Mouse (Mus musculus): ENCODE measurements around the gene Brd7. TPM values are rescaled to one million over a fixed set of nuclear protein-coding genes. Genes with fewer than 3 reads are reported as not detected.

The Brd7 gene
- total RNA-seq, 1 experiment, result 45.5 TPM

GRCm38 (mm10) chr8:88359959-88360358 is 2.0 kb downstream of the Brd7 start:
- Histone ChIP-seq H3K4me3 (ENCODE audit: insufficient read depth in 1 of 2, low read depth in 1 of 2, low read length in 2 of 2, poor library complexity in 1 of 2, severe bottlenecking in 1 of 2) (no peak overlapping the region), H3K9me3 (ENCODE audit: control insufficient read depth, insufficient read depth, low read depth, low read length) (no peaks in the 10 kb centered on the region), H3K36me3 (ENCODE audit: control insufficient read depth, insufficient read depth, low read length, poor library complexity, severe bottlenecking) (peaks cover 18% of the 10 kb centered on the region), H3K4me1 (ENCODE audit: control insufficient read depth in 2 of 2, insufficient read depth in 2 of 2, low read length in 2 of 2, poor library complexity in 1 of 2) (no peaks in the 10 kb centered on the region), H3K27ac (ENCODE audit: insufficient read depth, low read depth, low read length, poor library complexity, severe bottlenecking) (no peak overlapping the region), H3K9ac (ENCODE audit: insufficient read depth, low read depth, low read length, poor library complexity, severe bottlenecking) (no peak overlapping the region)
- TF ChIP-seq HCFC1 (IDR thresholded peaks at IDR 0.05; ENCODE audit: borderline replicate concordance, insufficient read depth, low read length), result no peak
- TF ChIP-seq ZC3H11A (IDR thresholded peaks at IDR 0.05; ENCODE audit: borderline replicate concordance, low read depth, low read length), result no peak
- TF ChIP-seq ZNF384 (IDR thresholded peaks at IDR 0.05; ENCODE audit: low read depth, low read length), result no peak
- TF ChIP-seq MAFK (IDR thresholded peaks at IDR 0.05; ENCODE audit: insufficient read depth, low read depth, low read length), result no peak
- no peak for TF ChIP-seq CHD2 (IDR thresholded peaks at IDR 0.05; ENCODE audit: low read depth, low read length)
- no peak for DNase-seq (ENCODE audit: low read depth, low spot score)
- in situ Hi-C loops (cut with MboI; ENCODE audit: low sequenced_read_pairs in 2 of 2, unreplicated experiment in 2 of 2), result no loop called here

GRCm38 (mm10) chr8:88357946-88358345 is 4.0 kb downstream of the Brd7 start:
- Histone ChIP-seq H3K36me3 (ENCODE audit: control insufficient read depth, insufficient read depth, low read length, poor library complexity, severe bottlenecking) (peaks cover 24% of the 10 kb centered on the region), H3K27ac (ENCODE audit: insufficient read depth, low read depth, low read length, poor library complexity, severe bottlenecking) (no peak overlapping the region), H3K9me3 (ENCODE audit: control insufficient read depth, insufficient read depth, low read depth, low read length) (no peaks in the 10 kb centered on the region), H3K4me3 (ENCODE audit: insufficient read depth in 1 of 2, low read depth in 1 of 2, low read length in 2 of 2, poor library complexity in 1 of 2, severe bottlenecking in 1 of 2) (no peak overlapping the region), H3K9ac (ENCODE audit: insufficient read depth, low read depth, low read length, poor library complexity, severe bottlenecking) (no peak overlapping the region), H3K4me1 (ENCODE audit: control insufficient read depth in 2 of 2, insufficient read depth in 2 of 2, low read length in 2 of 2, poor library complexity in 1 of 2) (no peaks in the 10 kb centered on the region)
- no peak for DNase-seq (ENCODE audit: low read depth, low spot score)
- in situ Hi-C loops (cut with MboI; ENCODE audit: low sequenced_read_pairs in 2 of 2, unreplicated experiment in 2 of 2), result no loop called here
- TF ChIP-seq ZC3H11A (IDR thresholded peaks at IDR 0.05; ENCODE audit: borderline replicate concordance, low read depth, low read length), result no peak
- no peak for TF ChIP-seq ZNF384 (IDR thresholded peaks at IDR 0.05; ENCODE audit: low read depth, low read length)
- no peak for TF ChIP-seq HCFC1 (IDR thresholded peaks at IDR 0.05; ENCODE audit: borderline replicate concordance, insufficient read depth, low read length)
- no peak for TF ChIP-seq CHD2 (IDR thresholded peaks at IDR 0.05; ENCODE audit: low read depth, low read length)

GRCm38 (mm10) chr8:88357226-88357933 is 4.6 kb downstream of the Brd7 start:
- in situ Hi-C loops (cut with MboI; ENCODE audit: low sequenced_read_pairs in 2 of 2, unreplicated experiment in 2 of 2), result no loop called here
- no peak overlapping the region for H3K9ac ChIP-seq (ENCODE audit: insufficient read depth, low read depth, low read length, poor library complexity, severe bottlenecking)
- no peak for TF ChIP-seq HCFC1 (IDR thresholded peaks at IDR 0.05; ENCODE audit: borderline replicate concordance, insufficient read depth, low read length)
- TF ChIP-seq CHD2 (IDR thresholded peaks at IDR 0.05; ENCODE audit: low read depth, low read length), result no peak
- TF ChIP-seq MAFK (IDR thresholded peaks at IDR 0.05; ENCODE audit: insufficient read depth, low read depth, low read length), result no peak
- no peak for TF ChIP-seq ZNF384 (IDR thresholded peaks at IDR 0.05; ENCODE audit: low read depth, low read length)
- no peak for TF ChIP-seq ZC3H11A (IDR thresholded peaks at IDR 0.05; ENCODE audit: borderline replicate concordance, low read depth, low read length)
- H3K36me3 ChIP-seq (ENCODE audit: control insufficient read depth, insufficient read depth, low read length, poor library complexity, severe bottlenecking), result peaks cover 24% of the 10 kb centered on the region
- no peak overlapping the region for H3K27ac ChIP-seq (ENCODE audit: insufficient read depth, low read depth, low read length, poor library complexity, severe bottlenecking)
- no peak for DNase-seq (ENCODE audit: low read depth, low spot score)
- no peaks in the 10 kb centered on the region for H3K4me1 ChIP-seq (ENCODE audit: control insufficient read depth in 2 of 2, insufficient read depth in 2 of 2, low read length in 2 of 2, poor library complexity in 1 of 2)
- no peak overlapping the region for H3K4me3 ChIP-seq (ENCODE audit: insufficient read depth in 1 of 2, low read depth in 1 of 2, low read length in 2 of 2, poor library complexity in 1 of 2, severe bottlenecking in 1 of 2)
- no peaks in the 10 kb centered on the region for H3K9me3 ChIP-seq (ENCODE audit: control insufficient read depth, insufficient read depth, low read depth, low read length)

GRCm38 (mm10) chr8:88349046-88349445 is 12.9 kb downstream of the Brd7 start:
- H3K36me3 ChIP-seq (ENCODE audit: control insufficient read depth, insufficient read depth, low read length, poor library complexity, severe bottlenecking), result peaks cover 34% of the 10 kb centered on the region
- no peaks in the 10 kb centered on the region for H3K9me3 ChIP-seq (ENCODE audit: control insufficient read depth, insufficient read depth, low read depth, low read length)
- TF ChIP-seq HCFC1 (IDR thresholded peaks at IDR 0.05; ENCODE audit: borderline replicate concordance, insufficient read depth, low read length), result no peak
- TF ChIP-seq ZNF384 (IDR thresholded peaks at IDR 0.05; ENCODE audit: low read depth, low read length), result no peak
- TF ChIP-seq CHD2 (IDR thresholded peaks at IDR 0.05; ENCODE audit: low read depth, low read length), result no peak
- TF ChIP-seq ZC3H11A (IDR thresholded peaks at IDR 0.05; ENCODE audit: borderline replicate concordance, low read depth, low read length), result no peak
- no peak for TF ChIP-seq MAFK (IDR thresholded peaks at IDR 0.05; ENCODE audit: insufficient read depth, low read depth, low read length)
- DNase-seq (ENCODE audit: low read depth, low spot score), result no peak
- no peaks in the 10 kb centered on the region for H3K4me1 ChIP-seq (ENCODE audit: control insufficient read depth in 2 of 2, insufficient read depth in 2 of 2, low read length in 2 of 2, poor library complexity in 1 of 2)
- in situ Hi-C loops (cut with MboI; ENCODE audit: low sequenced_read_pairs in 2 of 2, unreplicated experiment in 2 of 2), result no loop called here
- no peak overlapping the region for H3K9ac ChIP-seq (ENCODE audit: insufficient read depth, low read depth, low read length, poor library complexity, severe bottlenecking)
- H3K27ac ChIP-seq (ENCODE audit: insufficient read depth, low read depth, low read length, poor library complexity, severe bottlenecking), result no peak overlapping the region
- H3K4me3 ChIP-seq (ENCODE audit: insufficient read depth in 1 of 2, low read depth in 1 of 2, low read length in 2 of 2, poor library complexity in 1 of 2, severe bottlenecking in 1 of 2), result no peak overlapping the region
